Mouse (Mus musculus) layer of hippocampus, postnatal 14 days (tissue): ENCODE data around the gene Olfr67. TPM values are rescaled to one million over a fixed set of nuclear protein-coding genes. Genes with fewer than 3 reads are reported as not detected.
"Not testable (repeated sequence)": the region's sequence is repeated elsewhere in the genome, so short reads cannot be mapped to it uniquely, and the experiment has no call there.

Experiments
- DNase-seq, 2 experiments: peaks; one replicate each; pipeline ENCODE4 v3.0.0; 2021 to 2022; ENCODE audit warnings: low spot score in 2 of 2, mixed read lengths in 1 of 2
- long read RNA-seq, 2 experiments: library from polyadenylated mRNA; stranded (forward); transcript quantifications; one replicate each; pipeline ENCODE4 v2.0.0; 2021
- total RNA-seq, 2 experiments: library from RNA; stranded (reverse); gene quantifications; 2 replicates each; pipeline ENCODE4 v1.2.3; 2021

Gene Olfr67
- not detected for total RNA-seq
- long read RNA-seq, experiment 1, result 0 reads
- long read RNA-seq, experiment 2, result 0 reads

DNA sequence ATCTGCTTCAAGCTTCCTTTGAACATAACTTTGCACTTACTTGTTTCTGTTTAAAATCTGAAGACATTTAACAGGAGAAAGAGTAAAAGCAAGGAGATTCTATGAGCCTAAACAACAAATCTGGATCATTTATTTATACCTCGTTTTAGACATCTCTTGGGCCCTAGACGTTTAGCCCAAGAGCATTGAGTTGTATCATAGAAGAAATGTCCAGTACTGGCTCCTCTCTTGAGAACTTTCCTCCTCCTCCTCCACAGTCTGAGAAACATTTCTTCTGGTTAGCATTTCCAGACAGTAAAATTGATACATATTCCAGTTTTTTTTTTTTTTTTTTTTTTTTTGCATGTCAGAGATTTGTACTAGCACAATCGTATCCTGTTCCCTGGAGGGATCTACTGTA is at the start of gene Olfr67:
Gene Olfr67, minus strand, starts transcription at position 101 of the 400 bp plus-strand sequence.
- DNase-seq, result no peak

- DNase-seq, result no peak
Measured at GRCm38 (mm10) chr7:103840268-103840667, 48.6 kb upstream of the Olfr67 start, which contains the start of gene Hbb-bh2. Hbb-bh2 (minus strand) TSS chr7:103840520.

DNA sequence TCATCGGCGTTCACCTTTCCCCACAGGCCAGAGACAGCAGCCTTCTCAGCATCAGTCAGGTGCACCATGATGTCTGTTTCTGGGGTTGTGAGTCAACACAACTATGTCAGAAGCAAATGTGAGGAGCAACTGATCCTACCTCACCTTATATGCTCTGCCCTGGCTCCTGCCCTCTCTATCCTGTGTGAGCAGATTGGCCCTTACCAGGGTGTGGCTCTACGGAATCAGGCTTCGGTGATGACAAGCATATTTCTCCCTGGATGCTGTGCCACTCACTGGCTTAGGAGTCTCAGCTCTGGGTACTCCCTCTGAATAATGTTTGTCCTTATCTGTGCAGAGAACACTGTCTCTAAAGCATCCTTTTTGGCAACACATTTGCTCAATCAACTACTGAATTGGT is 36.2 kb upstream of the Olfr67 start, which contains the start of gene Hbb-bs:
Gene Hbb-bs, minus strand, starts transcription at position 289 of the 400 bp plus-strand sequence.
- DNase-seq, result no peak

DNA sequence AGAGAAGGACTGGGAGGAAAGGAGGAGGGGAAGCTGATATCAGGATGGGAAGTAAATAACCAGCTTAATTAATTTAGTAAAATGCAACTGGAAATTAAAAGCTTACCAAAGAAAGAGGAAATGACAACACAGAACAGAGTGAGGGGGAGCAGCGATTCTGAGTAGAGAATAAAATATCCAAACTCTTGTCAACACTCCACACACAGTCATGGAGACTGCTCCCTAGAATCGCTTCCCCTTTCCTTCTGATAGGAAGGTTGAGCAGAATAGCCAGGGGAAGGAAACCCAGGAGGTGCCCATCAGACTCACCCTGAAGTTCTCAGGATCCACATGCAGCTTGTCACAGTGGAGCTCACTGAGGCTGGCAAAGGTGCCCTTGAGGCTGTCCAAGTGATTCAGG is 35.5 kb upstream of the Olfr67 start:
- not testable (repeated sequence) for DNase-seq

- DNase-seq, result peak; percentile 3 to 5
Measured at GRCm38 (mm10) chr7:103826255-103826887, 34.8 kb upstream of the Olfr67 start.

DNA sequence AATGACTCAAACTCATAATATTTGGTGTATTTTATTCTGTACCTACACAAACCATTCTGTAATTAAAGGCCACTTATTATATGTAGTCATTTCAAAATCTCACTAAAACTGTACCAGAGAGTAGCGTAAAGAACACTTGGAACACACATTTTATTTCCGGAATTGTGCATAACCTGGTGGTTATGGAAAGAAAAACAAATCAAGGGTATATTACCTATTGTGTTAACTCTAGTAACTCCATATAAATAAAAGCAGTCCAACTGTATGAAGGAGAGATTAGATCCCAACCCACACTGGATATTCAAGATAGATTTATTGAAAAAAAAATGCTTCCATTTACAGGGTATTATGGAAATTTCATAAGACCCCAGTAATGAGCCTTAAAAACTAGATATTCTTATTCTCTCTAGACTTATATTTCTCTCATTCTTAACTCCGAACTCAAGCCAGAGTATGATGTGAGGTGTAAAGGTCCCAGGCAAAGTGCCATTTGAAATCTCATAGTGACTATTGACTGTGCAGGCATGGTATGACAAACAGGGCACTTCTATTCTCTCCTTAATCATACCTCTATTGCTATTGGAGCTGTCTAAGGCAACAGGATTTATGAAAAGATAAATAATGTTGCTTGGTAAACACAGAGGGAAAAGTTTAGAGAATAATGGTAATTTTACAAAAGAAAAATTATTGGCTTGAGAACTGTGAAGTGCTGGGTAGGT is 34.1 kb upstream of the Olfr67 start:
- no peak for DNase-seq

DNA sequence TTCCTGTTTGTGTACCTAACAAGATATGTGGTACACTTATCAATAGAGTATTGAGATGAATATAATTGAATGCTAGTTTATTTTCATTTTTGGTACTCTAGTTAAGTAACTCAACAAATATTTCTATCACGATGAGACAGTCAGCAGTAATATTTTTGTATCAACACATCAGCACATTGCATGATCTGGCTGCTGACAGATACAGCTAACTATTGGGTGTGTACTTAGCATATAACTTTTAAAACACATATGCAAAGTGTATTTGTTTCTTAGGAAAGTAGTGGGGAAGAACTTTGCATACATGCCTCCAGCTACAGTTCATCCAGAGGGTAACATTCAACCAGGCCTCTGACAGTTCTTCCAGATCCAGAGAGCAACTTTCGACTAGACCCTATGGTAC is 33.0 kb upstream of the Olfr67 start:
- DNase-seq, result no peak

GRCm38 (mm10) chr7:103815085-103815484 is 23.5 kb upstream of the Olfr67 start:
- not testable (repeated sequence) for DNase-seq

DNA sequence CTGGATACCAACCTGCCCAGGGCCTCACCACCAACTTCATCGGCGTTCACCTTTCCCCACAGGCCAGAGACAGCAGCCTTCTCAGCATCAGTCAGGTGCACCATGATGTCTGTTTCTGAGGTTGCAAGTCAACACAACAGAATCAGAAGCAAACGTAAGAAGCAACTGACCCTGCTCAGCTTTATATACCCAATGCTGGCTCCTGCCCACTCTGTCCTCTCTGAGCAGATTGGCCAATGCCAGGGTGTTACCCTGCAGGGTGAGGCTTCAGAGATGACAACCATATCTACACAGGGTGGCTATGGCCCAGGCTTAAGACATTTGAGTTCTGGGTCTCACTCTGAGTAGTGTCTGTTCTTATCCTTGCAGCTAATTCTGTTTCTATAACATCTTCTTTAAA is 22.1 kb upstream of the Olfr67 start, which contains the start of gene Hbb-bt:
Gene Hbb-bt, minus strand, starts transcription at position 231 of the 400 bp plus-strand sequence.
- no peak for DNase-seq

DNA sequence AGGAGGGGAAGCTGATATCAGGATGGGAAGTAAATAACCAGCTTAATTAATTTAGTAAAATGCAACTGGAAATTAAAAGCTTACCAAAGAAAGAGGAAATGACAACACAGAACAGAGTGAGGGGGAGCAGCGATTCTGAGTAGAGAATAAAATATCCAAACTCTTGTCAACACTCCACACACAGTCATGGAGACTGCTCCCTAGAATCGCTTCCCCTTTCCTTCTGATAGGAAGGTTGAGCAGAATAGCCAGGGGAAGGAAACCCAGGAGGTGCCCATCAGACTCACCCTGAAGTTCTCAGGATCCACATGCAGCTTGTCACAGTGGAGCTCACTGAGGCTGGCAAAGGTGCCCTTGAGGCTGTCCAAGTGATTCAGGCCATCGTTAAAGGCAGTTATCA is 21.5 kb upstream of the Olfr67 start:
- not testable (repeated sequence) for DNase-seq

DNA sequence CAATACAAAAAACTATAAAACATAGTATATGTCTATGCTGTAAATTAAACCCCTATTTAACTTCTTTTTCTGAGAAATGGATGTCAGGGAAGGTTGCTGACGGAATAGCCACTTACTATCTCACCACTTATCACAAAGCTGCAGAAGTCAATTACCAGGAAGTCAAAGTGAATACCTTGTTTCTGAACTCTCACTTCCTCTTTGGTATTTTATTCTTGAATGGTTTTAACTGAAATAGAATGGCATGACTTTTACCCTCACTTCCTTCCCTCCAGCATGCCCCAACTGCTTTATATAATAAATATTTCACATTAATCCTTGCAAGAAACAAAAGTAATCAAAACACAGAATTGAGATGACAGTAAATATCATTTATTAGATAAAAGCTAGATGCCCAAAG is 20.6 kb upstream of the Olfr67 start:
- DNase-seq, result no peak

DNA sequence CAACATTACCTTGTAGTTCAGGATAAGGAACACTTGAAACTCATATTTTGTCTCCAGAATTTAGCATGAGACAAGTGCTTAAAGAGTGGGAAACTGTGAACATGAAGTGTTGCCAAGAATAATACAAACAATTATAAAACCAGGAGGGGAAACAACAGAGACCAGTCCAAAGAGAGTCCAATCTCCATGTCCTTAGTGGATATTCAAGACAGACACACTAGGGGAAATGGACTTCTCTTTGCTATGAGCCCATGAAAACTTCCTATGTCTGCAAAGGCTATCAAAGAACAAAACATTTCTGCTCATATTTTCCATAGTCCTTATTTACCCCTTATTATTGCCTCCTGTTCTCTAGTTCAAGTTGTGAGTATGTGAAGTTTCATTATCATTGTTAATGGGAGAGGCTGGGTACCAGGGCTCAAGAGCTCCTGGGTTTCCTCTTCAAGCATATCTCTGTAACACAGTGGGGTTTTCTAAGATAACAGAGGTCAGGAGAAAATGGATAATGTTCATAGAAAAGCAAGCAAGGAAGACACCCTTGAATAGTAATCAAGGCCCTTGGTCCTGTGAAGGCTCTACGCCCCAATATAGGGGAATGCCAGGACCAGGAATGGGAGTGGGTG is 19.7 kb upstream of the Olfr67 start:
- no peak for DNase-seq

DNA sequence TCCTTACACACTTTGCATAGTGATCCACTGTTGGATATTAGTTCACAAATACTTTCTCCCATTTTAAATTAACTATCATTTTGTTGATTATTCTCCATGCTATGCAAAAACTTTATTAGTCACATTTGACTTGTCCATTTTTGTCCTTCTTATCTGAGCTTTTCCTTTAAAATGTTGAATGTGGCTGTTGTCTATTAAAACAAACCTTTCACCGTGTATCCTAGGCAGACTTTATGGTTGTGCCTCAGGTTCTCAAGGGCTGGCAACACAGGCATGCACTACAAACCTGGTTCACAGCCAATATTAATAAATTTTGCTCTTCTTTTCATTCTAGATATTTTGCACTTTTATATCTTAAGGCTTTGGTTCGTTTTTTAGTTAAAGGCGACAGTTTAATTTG is 19.1 kb upstream of the Olfr67 start:
- DNase-seq, result no peak

GRCm38 (mm10) chr7:103810296-103810695 is 18.7 kb upstream of the Olfr67 start:
- no peak for DNase-seq

- DNase-seq, result no peak
Measured at GRCm38 (mm10) chr7:103809801-103810155, 18.2 kb upstream of the Olfr67 start.

DNA sequence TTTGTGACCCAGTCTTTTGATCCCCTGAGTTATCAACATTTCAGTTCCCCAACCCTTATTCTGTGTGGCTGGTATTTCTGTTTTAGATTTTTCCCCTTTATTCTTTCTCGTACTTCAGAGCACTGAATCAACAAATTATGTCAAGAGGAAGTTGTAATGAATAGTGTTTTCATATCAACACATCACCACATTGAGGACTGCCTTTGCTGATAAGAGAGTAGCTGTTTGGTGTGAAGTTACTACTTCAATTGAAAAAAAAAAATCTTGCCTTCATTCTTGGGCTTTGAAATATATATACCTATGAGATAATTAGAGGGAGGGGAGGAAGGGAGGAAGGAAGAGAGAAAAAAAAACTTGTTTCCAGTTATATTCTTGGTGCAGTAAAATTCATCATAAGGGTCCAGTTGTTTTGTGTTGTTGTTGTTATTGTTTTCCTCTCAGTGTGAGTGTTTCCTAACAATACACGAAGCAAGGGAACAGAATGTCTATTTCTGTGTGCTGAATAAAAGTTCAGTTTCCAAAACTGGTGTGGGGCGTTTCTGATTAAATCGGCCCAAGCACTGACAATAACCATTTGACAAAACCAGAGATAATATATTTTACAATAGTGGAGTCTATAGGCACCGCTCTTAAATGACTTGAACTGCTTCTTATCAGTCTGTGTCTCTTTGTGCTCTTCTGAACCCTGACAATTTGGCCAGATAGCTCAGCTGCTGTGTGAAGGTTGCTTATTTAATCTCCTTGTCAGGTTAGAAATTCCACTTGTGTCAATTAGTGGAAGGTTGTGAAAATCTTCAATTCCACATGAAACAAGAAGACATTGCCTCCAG is 17.6 kb upstream of the Olfr67 start:
- no peak for DNase-seq

GRCm38 (mm10) chr7:103808120-103808519 is 16.5 kb upstream of the Olfr67 start:
- DNase-seq, result not testable (repeated sequence)

- peak in 1 of 2 experiments; percentile 13 for DNase-seq
Measured at GRCm38 (mm10) chr7:103806856-103807255, 15.2 kb upstream of the Olfr67 start.

GRCm38 (mm10) chr7:103792669-103793388 is 1.2 kb upstream of the Olfr67 start:
- no peak for DNase-seq

- DNase-seq, result no peak
Measured at GRCm38 (mm10) chr7:103779598-103779997, 12.0 kb downstream of the Olfr67 start, which contains the start of gene Olfr68. Olfr68 (minus strand) TSS chr7:103779698.
